Mouse (Mus musculus): ENCODE measurements around the gene Pxmp4.

Pxmp4 gene

GRCm38 (mm10) chr2:154572996-154573395 is 30.5 kb downstream of the Pxmp4 start:
- DNase-seq (ENCODE audit: low read depth) = no peak

- DNase-seq (ENCODE audit: low read depth) = peak; percentile 67
Measured at GRCm38 (mm10) chr2:154571976-154572375, 31.5 kb downstream of the Pxmp4 start.

GRCm38 (mm10) chr2:154571266-154571665 is 32.2 kb downstream of the Pxmp4 start:
- DNase-seq (ENCODE audit: low read depth) = peak; percentile 48

- DNase-seq (ENCODE audit: low read depth) = no peak
Measured at GRCm38 (mm10) chr2:154570666-154571065, 32.8 kb downstream of the Pxmp4 start.

GRCm38 (mm10) chr2:154569836-154570286 is 33.6 kb downstream of the Pxmp4 start, which contains the start of gene E2f1:
E2f1 (minus strand) TSS chr2:154569892.
- DNase-seq (ENCODE audit: low read depth) = peak; percentile 98

GRCm38 (mm10) chr2:154569071-154569748 is 34.3 kb downstream of the Pxmp4 start:
- peak; percentile 87 for DNase-seq (ENCODE audit: low read depth)

GRCm38 (mm10) chr2:154568329-154569070 is 35.0 kb downstream of the Pxmp4 start:
- peak; percentile 60 for DNase-seq (ENCODE audit: low read depth)

GRCm38 (mm10) chr2:154567766-154568165 is 35.7 kb downstream of the Pxmp4 start:
- no peak for DNase-seq (ENCODE audit: low read depth)

- no peak for DNase-seq (ENCODE audit: low read depth)
Measured at GRCm38 (mm10) chr2:154566641-154567040, 36.9 kb downstream of the Pxmp4 start.

GRCm38 (mm10) chr2:154565562-154565961 is 37.9 kb downstream of the Pxmp4 start:
- DNase-seq (ENCODE audit: low read depth) = no peak

GRCm38 (mm10) chr2:154563612-154564170 is 39.8 kb downstream of the Pxmp4 start:
- no peak for DNase-seq (ENCODE audit: low read depth)

GRCm38 (mm10) chr2:154558264-154559039 is 45.1 kb downstream of the Pxmp4 start, which contains the start of gene Necab3:
Necab3 (minus strand) TSS chr2:154558890.
- DNase-seq (ENCODE audit: low read depth) = no peak

- peak; percentile 61 for DNase-seq (ENCODE audit: low read depth)
Measured at GRCm38 (mm10) chr2:154557184-154557832, 46.2 kb downstream of the Pxmp4 start.

GRCm38 (mm10) chr2:154555235-154555634 is 48.3 kb downstream of the Pxmp4 start:
- no peak for DNase-seq (ENCODE audit: low read depth)

- no peak for DNase-seq (ENCODE audit: low read depth)
Measured at GRCm38 (mm10) chr2:154552424-154552907, 51.0 kb downstream of the Pxmp4 start.

GRCm38 (mm10) chr2:154551927-154552326 is 51.6 kb downstream of the Pxmp4 start:
- DNase-seq (ENCODE audit: low read depth) = no peak

GRCm38 (mm10) chr2:154551476-154551875 is 52.0 kb downstream of the Pxmp4 start, which contains the start of gene Actl10:
Actl10 (plus strand) TSS chr2:154551776.
- no peak for DNase-seq (ENCODE audit: low read depth)

- DNase-seq (ENCODE audit: low read depth) = no peak
Measured at GRCm38 (mm10) chr2:154550937-154551336, 52.6 kb downstream of the Pxmp4 start.

GRCm38 (mm10) chr2:154549886-154550189 is 53.7 kb downstream of the Pxmp4 start:
- no peak for DNase-seq (ENCODE audit: low read depth)

- DNase-seq (ENCODE audit: low read depth) = peak; percentile 70
Measured at GRCm38 (mm10) chr2:154549127-154549885, 54.2 kb downstream of the Pxmp4 start.

GRCm38 (mm10) chr2:154548688-154549087 is 54.8 kb downstream of the Pxmp4 start:
- peak; percentile 73 for DNase-seq (ENCODE audit: low read depth)
